ENCODE assay signal across 8 mouse cellular contexts in the genomic region with DNA sequence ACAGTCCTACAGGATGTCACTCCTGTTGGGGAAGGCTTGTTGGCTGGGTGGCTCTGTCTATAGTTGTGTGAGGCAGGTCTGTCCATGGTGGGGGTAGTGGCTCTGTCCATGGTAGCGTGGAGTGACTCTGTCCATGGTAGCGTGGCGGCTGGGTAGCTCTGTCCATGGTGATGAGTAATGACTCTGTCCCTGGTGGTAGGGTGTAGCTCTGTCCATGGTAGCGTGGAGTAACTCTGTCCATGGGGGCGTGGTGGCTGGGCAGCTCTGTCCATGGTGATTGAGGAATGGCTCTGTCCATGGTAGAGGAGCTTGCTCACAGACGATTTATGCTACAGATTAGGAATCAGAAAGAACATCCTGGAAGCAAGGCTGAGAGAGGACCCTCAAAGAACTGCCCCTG. TPM values are rescaled to one million over a fixed set of nuclear protein-coding genes. Genes with fewer than 3 reads are reported as not detected.
DNase-seq lines count a peak whose midpoint lies in the region; ATAC-seq and TF ChIP-seq lines count a peak whose summit lies in the region.

No protein-coding gene starts in this region.

- no peaks in the 10 kb centered on the region for H3K9me3 ChIP-seq in forebrain, postnatal 0 days (ENCODE audit: low read length)
- no peaks in the 10 kb centered on the region for H3K9me3 ChIP-seq in forebrain, embryonic 13.5 days (replicated peaks)
- no peaks in the 10 kb centered on the region for H3K9me3 ChIP-seq in neural tube, embryonic 11.5 days (ENCODE audit: control insufficient read depth, low read length)

- intact Hi-C loops in heart, postnatal 36 days (cut with DNase I), result loop anchor here (10.0 kb wide), 2 partner anchors 384 to 416 kb away; no protein-coding TSS in a partner anchor

- TF ChIP-seq CTCF in forebrain, postnatal 0 days (IDR thresholded peaks at IDR 0.05; ENCODE audit: low read depth), result no peak

- no peaks in the 10 kb centered on the region for H3K4me1 ChIP-seq in forebrain, postnatal 0 days (ENCODE audit: insufficient read depth)
- no peaks in the 10 kb centered on the region; the same call in 1 of the 2 replicates for H3K4me1 ChIP-seq in forebrain, embryonic 13.5 days
- no peaks in the 10 kb centered on the region for H3K4me1 ChIP-seq in neural tube, embryonic 11.5 days (ENCODE audit: control insufficient read depth, insufficient read depth, low read length)

- H3K4me2 ChIP-seq in forebrain, postnatal 0 days (ENCODE audit: low read depth), result no peak overlapping the region
- no peak overlapping the region for H3K4me2 ChIP-seq in forebrain, embryonic 13.5 days
- no peak overlapping the region for H3K4me2 ChIP-seq in neural tube, embryonic 11.5 days (ENCODE audit: low read depth)

- H3K9ac ChIP-seq in forebrain, postnatal 0 days, result no peak overlapping the region
- H3K9ac ChIP-seq in forebrain, embryonic 13.5 days, result no peak overlapping the region
- no peak overlapping the region for H3K9ac ChIP-seq in neural tube, embryonic 11.5 days (ENCODE audit: low read length)

- H3K36me3 ChIP-seq in forebrain, postnatal 0 days (ENCODE audit: insufficient read depth), result no peaks in the 10 kb centered on the region
- H3K36me3 ChIP-seq in forebrain, embryonic 13.5 days (ENCODE audit: poor library complexity, severe bottlenecking), result no peaks in the 10 kb centered on the region
- H3K36me3 ChIP-seq in neural tube, embryonic 11.5 days (ENCODE audit: control insufficient read depth, insufficient read depth, low read length), result no peaks in the 10 kb centered on the region

- ATAC-seq in forebrain, postnatal 0 days, result peak; percentile 51
- no peak for ATAC-seq in forebrain, embryonic 13.5 days
- no peak for ATAC-seq in neural tube, embryonic 11.5 days (ENCODE audit: insufficient read depth, low FRiP score, low TSS enrichment)

- H3K4me3 ChIP-seq in forebrain, postnatal 0 days (ENCODE audit: low read depth, low read length), result no peak overlapping the region
- no peak overlapping the region for H3K4me3 ChIP-seq in forebrain, embryonic 13.5 days
- no peak overlapping the region for H3K4me3 ChIP-seq in neural tube, embryonic 11.5 days (ENCODE audit: low read depth, low read length)

- WGBS in forebrain, postnatal 0 days, result 21% methylated on average over 6 of the region's 6 CpGs
- WGBS in forebrain, embryonic 13.5 days, result 5% methylated on average over 6 of the region's 6 CpGs
- 12% methylated on average over 6 of the region's 6 CpGs for WGBS in neural tube, embryonic 11.5 days

- H3K27me3 ChIP-seq in forebrain, postnatal 0 days (ENCODE audit: insufficient read depth, low read length), result no peaks in the 10 kb centered on the region
- H3K27me3 ChIP-seq in forebrain, embryonic 13.5 days, result peaks cover 8% of the 10 kb centered on the region; the same call in 1 of the 2 replicates
- H3K27me3 ChIP-seq in neural tube, embryonic 11.5 days (ENCODE audit: control insufficient read depth, insufficient read depth, low read length), result no peaks in the 10 kb centered on the region

- no peak for DNase-seq in forebrain, postnatal 0 days
- peak; percentile 93 for DNase-seq in embryo, embryonic 10 days (ENCODE audit: low spot score)
- peak; percentile 18 to 37 for DNase-seq in heart, postnatal 36 days
- DNase-seq in kidney, postnatal 4 days, result peak; percentile 85 to 88
- DNase-seq in neural tube, embryonic 11.5 days (ENCODE audit: low spot score), result peak; percentile 72
- no peak for DNase-seq in cerebellum, postnatal 25 days
- no peak for DNase-seq in thymus, postnatal 4 days

- H3K27ac ChIP-seq in forebrain, postnatal 0 days (ENCODE audit: low read depth, low read length), result no peak overlapping the region
- no peak overlapping the region for H3K27ac ChIP-seq in forebrain, embryonic 13.5 days
- no peak overlapping the region for H3K27ac ChIP-seq in neural tube, embryonic 11.5 days (ENCODE audit: low read depth, low read length)

RNA-seq across cellular contexts. Expression of a gene that starts 12.4 kb away (rescaled TPM):
- total RNA-seq in forebrain, postnatal 0 days (2014; rRNA removed), result 68.5 and 78.5 TPM in 2 replicates
- polyA plus RNA-seq in forebrain, postnatal 0 days (2015; fragmentation: Nextera tagmentation; extraction: Ambion mirVana), result 108 and 117 TPM in 2 replicates
- polyA plus RNA-seq in forebrain, embryonic 13.5 days (2015; fragmentation: Nextera tagmentation; extraction: Ambion mirVana), result 28.6 and 29.4 TPM in 2 replicates
- total RNA-seq in heart, postnatal 36 days (2021), result under 1 TPM in 1 of 2 experiments, not detected in 1; 0.33 TPM
- 12.4 and 12.9 TPM in 2 replicates for polyA plus RNA-seq in neural tube, embryonic 11.5 days (2014; fragmentation: Nextera tagmentation; extraction: Ambion mirVana)

Comparison
In these comparisons a context has a peak if more than half of its experiments do, and no peak if none do; other contexts are left out.
1. DNase-seq: peak in embryo, embryonic 10 days (single experiment), heart, postnatal 36 days (2 of 2), kidney, postnatal 4 days (2 of 2) and neural tube, embryonic 11.5 days (single experiment); none in forebrain, postnatal 0 days (single experiment), cerebellum, postnatal 25 days (0 of 2) and thymus, postnatal 4 days (single experiment).